Mouse (Mus musculus): Measurements from ENCODE around the gene Kcnk13.
A peak's percentile ranks its signal among the peaks of the same experiment; 100 is the strongest.

The Kcnk13 gene

DNA sequence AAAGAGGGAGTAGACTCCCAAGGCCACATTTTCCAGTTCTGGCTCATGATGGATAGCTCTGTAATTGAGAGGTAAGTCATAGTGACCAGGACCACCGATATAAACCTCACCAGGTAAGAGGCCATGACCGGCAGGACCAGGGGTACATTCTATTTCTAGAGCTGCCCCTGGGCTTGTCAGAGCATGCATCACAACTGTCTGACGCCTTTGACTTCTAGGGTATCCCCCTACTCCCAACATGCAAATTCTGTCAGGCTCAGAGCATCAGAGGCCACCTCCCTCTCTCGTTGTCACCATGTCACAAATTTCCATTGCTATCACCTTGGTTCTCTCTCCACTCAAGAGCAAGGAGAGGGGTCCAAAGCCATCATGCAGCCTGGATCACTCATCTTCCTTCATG is 126.5 kb downstream of the Kcnk13 start:
- DNase-seq (ENCODE audit: low spot score in 2 of 2), result no peak

- no peak for DNase-seq (ENCODE audit: low spot score in 2 of 2)
Observed at GRCm38 (mm10) chr12:100093046-100093445, 128.7 kb downstream of the Kcnk13 start.

DNA sequence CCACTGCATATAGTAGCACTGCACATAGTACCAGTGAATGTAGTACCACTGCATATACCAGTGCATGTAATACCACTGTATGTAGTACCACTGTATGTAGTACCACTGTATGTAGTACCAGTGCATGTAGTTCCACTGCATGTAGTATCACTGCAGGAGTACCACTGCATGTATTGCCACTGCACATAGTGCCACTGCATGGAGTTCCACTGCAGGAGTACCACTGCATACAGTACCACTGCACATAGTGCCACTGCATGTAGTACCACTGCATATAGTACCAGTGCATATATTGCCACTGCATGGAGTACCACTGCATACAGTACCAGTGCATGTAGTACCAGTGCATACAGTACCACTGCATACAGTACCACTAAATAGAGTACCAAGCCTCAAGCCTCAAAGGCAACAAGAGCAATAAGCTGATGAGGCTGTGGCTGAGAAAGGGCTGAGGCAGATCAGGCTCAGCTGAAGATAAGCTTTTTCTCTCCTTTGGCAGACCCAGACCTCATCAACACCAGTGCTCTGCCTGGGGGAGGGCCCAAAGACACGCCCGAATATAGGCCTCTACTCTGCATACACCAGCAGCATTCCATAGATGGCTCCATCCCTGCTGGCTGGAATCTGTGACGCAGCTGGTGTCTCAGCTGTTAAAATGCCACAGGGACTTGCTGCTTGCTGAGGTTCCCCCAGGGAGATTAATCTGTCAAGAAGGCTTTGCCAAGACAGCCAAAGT is 135.8 kb downstream of the Kcnk13 start:
- no peak for DNase-seq (ENCODE audit: low spot score in 2 of 2)

GRCm38 (mm10) chr12:100100707-100101030 is 136.4 kb downstream of the Kcnk13 start:
- DNase-seq (ENCODE audit: low spot score in 2 of 2), result no peak

GRCm38 (mm10) chr12:100101651-100102050 is 137.4 kb downstream of the Kcnk13 start:
- no peak for DNase-seq (ENCODE audit: low spot score in 2 of 2)

DNA sequence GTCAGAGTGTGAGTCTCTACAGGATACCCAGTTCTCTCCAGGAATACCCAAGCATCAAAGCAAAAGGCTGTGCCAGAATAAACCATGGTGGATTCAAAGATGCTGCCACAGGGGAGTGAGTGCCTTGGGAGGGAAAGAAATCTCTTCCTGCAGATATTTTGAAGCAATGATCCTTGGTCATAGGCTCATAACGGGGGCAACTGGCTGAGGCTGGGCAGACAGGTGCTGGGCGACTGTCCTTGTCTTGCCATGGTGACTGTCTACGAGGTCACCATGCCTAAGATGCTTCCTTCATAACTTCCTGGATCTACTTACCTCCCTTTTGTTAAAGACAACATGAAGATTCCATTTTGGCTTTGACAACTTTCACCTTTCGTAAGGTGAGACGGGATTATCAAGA is 140.2 kb downstream of the Kcnk13 start:
- DNase-seq (ENCODE audit: low spot score in 2 of 2), result no peak

GRCm38 (mm10) chr12:100106275-100106895 is 142.1 kb downstream of the Kcnk13 start:
- DNase-seq (ENCODE audit: low spot score in 2 of 2), result peak in 1 of 2 experiments; percentile 79

DNA sequence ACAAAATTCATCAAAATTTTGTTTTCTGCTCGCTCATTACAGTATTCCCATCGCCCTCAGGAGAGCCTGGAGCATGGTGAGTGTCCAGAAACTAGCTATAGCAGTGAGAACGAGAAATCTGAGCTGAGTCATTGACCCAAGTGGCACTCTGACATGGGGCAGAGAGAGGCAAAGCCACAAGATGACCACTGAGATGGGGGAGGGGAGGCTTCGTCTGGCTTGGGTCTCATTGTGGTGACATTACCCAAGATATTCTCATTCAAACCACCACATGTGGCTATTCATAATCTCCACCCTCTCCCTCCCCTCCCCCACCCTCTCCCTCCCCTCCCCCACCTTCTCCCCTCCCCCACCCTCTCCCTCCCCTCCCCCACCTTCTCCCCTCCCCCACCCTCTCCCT is 143.1 kb downstream of the Kcnk13 start:
- no peak for DNase-seq (ENCODE audit: low spot score in 2 of 2)

- DNase-seq (ENCODE audit: low spot score in 2 of 2), result peak; percentile 69 to 74
Observed at GRCm38 (mm10) chr12:100109986-100110696, 145.8 kb downstream of the Kcnk13 start, which contains the start of gene Psmc1. Gene Psmc1 (plus strand): TSS chr12:100110154.

All from frontal cortex, postnatal 14 days (tissue).